ENCODE assay signal across 10 mouse cellular contexts in the genomic region with DNA sequence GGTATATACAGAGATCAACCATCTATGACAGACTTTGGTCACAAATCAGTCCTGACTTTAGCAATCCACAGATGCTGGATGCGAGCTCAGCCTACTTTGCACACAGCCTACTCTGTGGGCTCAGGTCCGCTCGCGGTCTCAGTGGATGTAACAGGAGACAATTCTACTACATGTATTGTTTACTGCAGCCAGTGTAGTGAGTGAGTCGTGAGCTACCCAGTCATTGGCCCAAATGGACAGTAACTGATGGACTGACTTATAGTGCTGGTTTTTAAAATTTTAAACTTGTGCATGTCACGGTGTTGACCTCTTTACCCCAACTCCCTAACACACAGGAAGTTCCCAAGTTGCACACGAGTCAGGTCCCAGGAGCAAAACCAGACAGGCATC. TPM values are rescaled to one million over a fixed set of nuclear protein-coding genes. Genes with fewer than 3 reads are reported as not detected.
A peak's percentile ranks its signal among the peaks of the same experiment; 100 is the strongest.
DNase-seq lines count a peak whose midpoint lies in the region; ATAC-seq and TF ChIP-seq lines count a peak whose summit lies in the region.
"Had no signal": no experiment of that assay in that cellular context is flagged by ENCODE, and none has a peak within 500 bp of the region (broad histone marks: within the 10 kb centered on the region; RNA-seq: fewer than 3 reads in every experiment).

No protein-coding gene starts in this region.

- H3K27ac ChIP-seq in heart, embryonic 11.5 days (ENCODE audit: low read depth, low read length): no peak overlapping the region
- H3K27ac ChIP-seq in thymus, adult 2 months (ENCODE audit: control insufficient read depth, insufficient read depth, low read length): peak overlapping the region; percentile 73; the same call in 1 of the 2 replicates
- peak overlapping the region; percentile 87 for H3K27ac ChIP-seq in limb, embryonic 15.5 days

- H3K9me3 ChIP-seq in heart, embryonic 11.5 days (replicated peaks; ENCODE audit: control insufficient read depth, low read length): no peaks in the 10 kb centered on the region
- no peaks in the 10 kb centered on the region for H3K9me3 ChIP-seq in limb, embryonic 15.5 days

- no peak overlapping the region for H3K9ac ChIP-seq in heart, embryonic 11.5 days (ENCODE audit: low read depth, low read length)
- H3K9ac ChIP-seq in limb, embryonic 15.5 days: no peak overlapping the region

- no peaks in the 10 kb centered on the region for H3K27me3 ChIP-seq in heart, embryonic 11.5 days (ENCODE audit: control insufficient read depth, insufficient read depth, low read length)
- no peaks in the 10 kb centered on the region for H3K27me3 ChIP-seq in thymus, adult 2 months (ENCODE audit: control insufficient read depth, insufficient read depth, low read length)
- 0 out of 2 replicates have a peak, but pooled peaks cover 4% of the 10 kb centered on the region for H3K27me3 ChIP-seq in limb, embryonic 15.5 days
- H3K27me3 ChIP-seq: Patski had no signal

- no peak for TF ChIP-seq POLR2A in thymus, adult 2 months (IDR thresholded peaks at IDR 0.05; ENCODE audit: control insufficient read depth, extremely low read depth, insufficient read depth, low read length, poor library complexity)

- intact Hi-C loops in heart, postnatal 25 days (cut with DNase I): no loop called here

- 67% methylated on average over 7 of the region's 7 CpGs for WGBS in heart, embryonic 11.5 days (ENCODE audit: insufficient replicate concordance)
- WGBS in thymus, adult 2 months: 57% methylated on average over 7 of the region's 7 CpGs
- WGBS in limb, embryonic 15.5 days: 71% methylated on average over 7 of the region's 7 CpGs

- peaks cover 29% of the 10 kb centered on the region for H3K4me1 ChIP-seq in heart, embryonic 11.5 days (ENCODE audit: control insufficient read depth, insufficient read depth, low read length)
- H3K4me1 ChIP-seq in thymus, adult 2 months (replicated peaks; ENCODE audit: control insufficient read depth, insufficient read depth, low read length): peaks cover 18% of the 10 kb centered on the region
- peaks cover 23% of the 10 kb centered on the region for H3K4me1 ChIP-seq in limb, embryonic 15.5 days

- TF ChIP-seq CTCF in thymus, adult 2 months (IDR thresholded peaks at IDR 0.05; ENCODE audit: borderline replicate concordance, control insufficient read depth, extremely low read depth, insufficient read depth, low read length, poor library complexity): no peak

- no peak for ATAC-seq in heart, embryonic 11.5 days (replicated peaks; ENCODE audit: insufficient number of reproducible peaks, low FRiP score, low TSS enrichment)
- no peak for ATAC-seq in limb, embryonic 15.5 days (ENCODE audit: insufficient number of reproducible peaks, low FRiP score, low TSS enrichment, low read depth)

- no peaks in the 10 kb centered on the region; the same call in none of the 2 replicates for H3K36me3 ChIP-seq in heart, embryonic 11.5 days (ENCODE audit: control insufficient read depth, insufficient read depth, low read length)
- no peaks in the 10 kb centered on the region for H3K36me3 ChIP-seq in thymus, adult 2 months (ENCODE audit: control insufficient read depth, insufficient read depth, low read length)
- peaks cover 7% of the 10 kb centered on the region for H3K36me3 ChIP-seq in limb, embryonic 15.5 days

- DNase-seq in heart, postnatal 25 days (ENCODE audit: low spot score): no peak
- no peak for DNase-seq in thymus, adult 2 months
- DNase-seq in thymus, postnatal 4 days: no peak
- DNase-seq in layer of hippocampus, adult 9-11 months: no peak
- DNase-seq in gastrocnemius, postnatal 25 days: no peak
- DNase-seq in left cerebral cortex, adult 8-10 months (ENCODE audit: low spot score in 2 of 2): no peak
- DNase-seq: cerebellum, postnatal 36 days had no signal

- H3K4me2 ChIP-seq in heart, embryonic 11.5 days: peak overlapping the region; percentile 80
- H3K4me2 ChIP-seq in limb, embryonic 15.5 days: no peak overlapping the region

- peak overlapping the region; percentile 95; the same call in 1 of the 2 replicates for H3K4me3 ChIP-seq in heart, embryonic 11.5 days (ENCODE audit: low read depth, low read length)
- H3K4me3 ChIP-seq in thymus, adult 2 months (ENCODE audit: control insufficient read depth, insufficient read depth, low read length): no peak overlapping the region
- peak overlapping the region; percentile 91; the same call in 1 of the 2 replicates for H3K4me3 ChIP-seq in limb, embryonic 15.5 days

RNA-seq across cellular contexts. Expression of gene Gna13, which starts 1.4 kb away (rescaled TPM):
- polyA plus RNA-seq in heart, embryonic 11.5 days (2014; fragmentation: Nextera tagmentation; extraction: Ambion mirVana): 24.9 and 28.9 TPM in 2 replicates
- 10 to 100 TPM; 30.3 to 30.6 TPM for total RNA-seq in heart, postnatal 25 days (2021)
- 49.6 and 56.1 TPM in 2 replicates for polyA plus RNA-seq in thymus, adult 2 months (2012; rRNA removed)
- 20.4 and 23.7 TPM in 2 replicates for polyA plus RNA-seq in limb, embryonic 15.5 days (2015; fragmentation: Nextera tagmentation; extraction: Ambion mirVana)
- 10 to 100 TPM; 24.2 to 25.3 TPM for total RNA-seq in gastrocnemius, postnatal 25 days (2021)
- 10 to 100 TPM; 51.9 to 58.1 (median 54.0) TPM for total RNA-seq in left cerebral cortex, adult 8-10 months (2022)

RNA-seq across cellular contexts. Expression of gene 9930022D16Rik, which starts 52.5 kb away (rescaled TPM):
- polyA plus RNA-seq in heart, embryonic 11.5 days (2014; fragmentation: Nextera tagmentation; extraction: Ambion mirVana): 0.11 TPM in 1 of 2 replicates, not detected in the other
- not detected for total RNA-seq in heart, postnatal 25 days (2021)
- polyA plus RNA-seq in thymus, adult 2 months (2012; rRNA removed): not detected in 2 replicates
- not detected in 2 replicates for polyA plus RNA-seq in limb, embryonic 15.5 days (2015; fragmentation: Nextera tagmentation; extraction: Ambion mirVana)
- total RNA-seq in gastrocnemius, postnatal 25 days (2021): not detected
- total RNA-seq in left cerebral cortex, adult 8-10 months (2022): not detected
- polyA plus RNA-seq: Patski had no signal
